Comparison of ENCODE assay signal across 8 mouse cellular contexts in genomic region chr17:24352370-24353194, GRCm38 (mm10). TPM values are rescaled to one million over a fixed set of nuclear protein-coding genes. Genes with fewer than 3 reads are reported as not detected.
A peak's percentile ranks its signal among the peaks of the same experiment; 100 is the strongest.
DNase-seq lines count a peak whose midpoint lies in the region; ATAC-seq and TF ChIP-seq lines count a peak whose summit lies in the region.

No protein-coding gene starts in this region.

- TF ChIP-seq POLR2A in cerebellum, adult 2 months (IDR thresholded peaks at IDR 0.05; ENCODE audit: borderline replicate concordance, insufficient read depth, low read length) = no peak

- TF ChIP-seq CTCF in cerebellum, adult 2 months (IDR thresholded peaks at IDR 0.05; ENCODE audit: borderline replicate concordance, insufficient read depth, low read depth, low read length) = no peak
- no peak for TF ChIP-seq CTCF in C2C12 (IDR thresholded peaks at IDR 0.05; ENCODE audit: control insufficient read depth, insufficient read depth, insufficient read length)
- no peak for TF ChIP-seq CTCF in liver, postnatal 0 days (IDR thresholded peaks at IDR 0.05; ENCODE audit: low read depth)

- H3K4me3 ChIP-seq in cerebellum, adult 2 months (replicated peaks; ENCODE audit: insufficient read depth, low read depth, low read length) = peak overlapping the region; percentile 74
- peak overlapping the region; percentile 14 for H3K4me3 ChIP-seq in C2C12 (ENCODE audit: insufficient read depth, poor library complexity, severe bottlenecking)
- peak overlapping the region; percentile 71 for H3K4me3 ChIP-seq in embryonic facial prominence, embryonic 11.5 days (ENCODE audit: low read depth, low read length)
- H3K4me3 ChIP-seq in liver, postnatal 0 days (ENCODE audit: low read depth, low read length) = peak overlapping the region; percentile 88

- ATAC-seq in embryonic facial prominence, embryonic 11.5 days (replicated peaks; ENCODE audit: insufficient number of reproducible peaks, low FRiP score, low TSS enrichment, low read depth) = peak; percentile 50; the same call in 1 of the 2 replicates
- peak; percentile 16 for ATAC-seq in liver, postnatal 0 days

- WGBS in cerebellum, adult 2 months = 1% methylated on average over 36 of the region's 36 CpGs
- 3% methylated on average over 36 of the region's 36 CpGs for WGBS in embryonic facial prominence, embryonic 11.5 days
- WGBS in liver, postnatal 0 days (ENCODE audit: insufficient replicate concordance) = 4% methylated on average over 35 of the region's 36 CpGs

- H3K9me3 ChIP-seq in embryonic facial prominence, embryonic 11.5 days (replicated peaks; ENCODE audit: control insufficient read depth, low read length) = no peaks in the 10 kb centered on the region
- H3K9me3 ChIP-seq in liver, postnatal 0 days (ENCODE audit: low read length) = no peaks in the 10 kb centered on the region

- TF ChIP-seq EP300 in liver, postnatal 0 days (IDR thresholded peaks at IDR 0.05; ENCODE audit: low read depth) = no peak

- H3K9ac ChIP-seq in embryonic facial prominence, embryonic 11.5 days (replicated peaks; ENCODE audit: low read length) = peak overlapping the region; percentile 71
- peak overlapping the region; percentile 92 for H3K9ac ChIP-seq in liver, postnatal 0 days (replicated peaks)

- H3K79me3 ChIP-seq in C2C12 (ENCODE audit: low read depth) = no peaks in the 10 kb centered on the region

- peak overlapping the region; percentile 96 for H3K4me2 ChIP-seq in embryonic facial prominence, embryonic 11.5 days (ENCODE audit: low read depth, low read length)
- peak overlapping the region; percentile 95 for H3K4me2 ChIP-seq in liver, postnatal 0 days (ENCODE audit: low read depth, low read length)

- no peaks in the 10 kb centered on the region for H3K27me3 ChIP-seq in cerebellum, adult 2 months (ENCODE audit: control insufficient read depth, insufficient read depth, low read length)
- peaks cover 13% of the 10 kb centered on the region for H3K27me3 ChIP-seq in C2C12 (ENCODE audit: control insufficient read depth, insufficient read depth, insufficient read length)
- H3K27me3 ChIP-seq in embryonic facial prominence, embryonic 11.5 days (ENCODE audit: control insufficient read depth, insufficient read depth, low read length) = peaks cover 12% of the 10 kb centered on the region
- H3K27me3 ChIP-seq in liver, postnatal 0 days (ENCODE audit: insufficient read depth, low read length) = peaks cover 10% of the 10 kb centered on the region

- peak overlapping the region; percentile 62 for H3ac ChIP-seq in C2C12 (ENCODE audit: control insufficient read depth, insufficient read length, low read depth)

- H3K79me2 ChIP-seq in C2C12 (ENCODE audit: control insufficient read depth, insufficient read depth) = no peaks in the 10 kb centered on the region

- H3K27ac ChIP-seq in cerebellum, adult 2 months (ENCODE audit: insufficient read depth, low read length) = peak overlapping the region; percentile 72
- H3K27ac ChIP-seq in embryonic facial prominence, embryonic 11.5 days (replicated peaks; ENCODE audit: low read depth, low read length) = no peak overlapping the region
- H3K27ac ChIP-seq in liver, postnatal 0 days (ENCODE audit: low read depth) = peak overlapping the region; percentile 85

- peaks cover 14% of the 10 kb centered on the region for H3K4me1 ChIP-seq in cerebellum, adult 2 months (ENCODE audit: control insufficient read depth, insufficient read depth, low read length)
- H3K4me1 ChIP-seq in embryonic facial prominence, embryonic 11.5 days (ENCODE audit: control insufficient read depth, insufficient read depth, low read length) = no peaks in the 10 kb centered on the region; the same call in 1 of the 2 replicates
- H3K4me1 ChIP-seq in liver, postnatal 0 days (ENCODE audit: insufficient read depth) = peaks cover 48% of the 10 kb centered on the region

- DNase-seq in cerebellum, adult 2 months = no peak
- DNase-seq in cerebellum, adult 11-12 months = no peak
- peak; percentile 38 for DNase-seq in embryonic facial prominence, embryonic 11.5 days (ENCODE audit: low spot score)
- DNase-seq in induced T-regulatory cell, adult 2 months (ENCODE audit: low read depth) = peak; percentile 42
- peak; percentile 30 for DNase-seq in liver, postnatal 0 days
- no peak for DNase-seq in ovary, postnatal 10 days (ENCODE audit: low spot score)
- DNase-seq in cerebellum, adult 18-20 months = no peak

- H3K36me3 ChIP-seq in C2C12 (ENCODE audit: control insufficient read depth, insufficient read depth) = no peaks in the 10 kb centered on the region
- no peaks in the 10 kb centered on the region for H3K36me3 ChIP-seq in embryonic facial prominence, embryonic 11.5 days (replicated peaks; ENCODE audit: control insufficient read depth, insufficient read depth, low read depth, low read length)
- H3K36me3 ChIP-seq in liver, postnatal 0 days (replicated peaks; ENCODE audit: insufficient read depth, low read length) = no peaks in the 10 kb centered on the region

TF ChIP-seq in C2C12, 6 proteins besides CTCF, POLR2A, EP300 and RAD21:
- TF ChIP-seq CEBPB (IDR thresholded peaks at IDR 0.05; ENCODE audit: low read depth) (no peak), USF1 (IDR thresholded peaks at IDR 0.05; ENCODE audit: low read depth) (no peak), FOSL1 (IDR thresholded peaks at IDR 0.05; ENCODE audit: insufficient read depth, low read length, poor library complexity, severe bottlenecking) (no peak), MAX (IDR thresholded peaks at IDR 0.05) (no peak), MYOG (IDR thresholded peaks at IDR 0.05; ENCODE audit: control insufficient read depth, extremely low read depth, insufficient read length) (no peak), MYOD1 (IDR thresholded peaks at IDR 0.05; ENCODE audit: control insufficient read depth, insufficient read length, low read depth) (no peak)

RNA-seq across cellular contexts. Expression of gene Abca3, which starts 0.8 kb away (rescaled TPM):
- polyA plus RNA-seq in cerebellum, adult 2 months (2012; rRNA removed) = 57.0 and 58.6 TPM in 2 replicates
- polyA plus RNA-seq in C2C12 (2012; fragmentation: generic; extraction: Trizol) = 0.66 TPM
- polyA plus RNA-seq in embryonic facial prominence, embryonic 11.5 days (2014; fragmentation: Nextera tagmentation; extraction: Ambion mirVana) = 5.3 and 7.7 TPM in 2 replicates
- 6.4 and 7.1 TPM in 2 replicates for polyA plus RNA-seq in liver, postnatal 0 days (2015; fragmentation: Nextera tagmentation; extraction: Ambion mirVana)

RNA-seq across cellular contexts. Expression of gene Abca17, which starts 1.7 kb away (rescaled TPM):
- polyA plus RNA-seq in cerebellum, adult 2 months (2012; rRNA removed) = 0.22 and 0.31 TPM in 2 replicates
- polyA plus RNA-seq in C2C12 (2012; fragmentation: generic; extraction: Trizol) = not detected
- polyA plus RNA-seq in embryonic facial prominence, embryonic 11.5 days (2014; fragmentation: Nextera tagmentation; extraction: Ambion mirVana) = 0.38 TPM in 1 of 2 replicates, not detected in the other
- not detected in 2 replicates for polyA plus RNA-seq in liver, postnatal 0 days (2015; fragmentation: Nextera tagmentation; extraction: Ambion mirVana)

Comparison
In these comparisons a context has a peak if more than half of its experiments do, and no peak if none do; other contexts are left out.
1. DNase-seq: peak in embryonic facial prominence, embryonic 11.5 days (single experiment), induced T-regulatory cell, adult 2 months (single experiment) and liver, postnatal 0 days (single experiment); none in cerebellum, adult 2 months (0 of 2), cerebellum, adult 11-12 months (single experiment), ovary, postnatal 10 days (single experiment) and cerebellum, adult 18-20 months (0 of 2).
2. H3K4me3 ChIP-seq: peak in every context shown above with its lines; median percentile 88 in liver, postnatal 0 days; 74 in cerebellum, adult 2 months; 71 in embryonic facial prominence, embryonic 11.5 days; 14 in C2C12.